In genomic region chr5:31906286-31906951, GRCm38 (mm10) we compare ENCODE assay signal across 23 mouse cellular contexts.
A peak's percentile ranks its signal among the peaks of the same experiment; 100 is the strongest.
DNase-seq lines count a peak whose midpoint lies in the region; ATAC-seq and TF ChIP-seq lines count a peak whose summit lies in the region.
"Had no signal": no experiment of that assay in that cellular context is flagged by ENCODE, and none has a peak within 500 bp of the region (broad histone marks: within the 10 kb centered on the region; RNA-seq: fewer than 3 reads in every experiment).

No protein-coding gene starts in this region.

- WGBS in kidney, embryonic 16.5 days: 67% methylated on average over 7 of the region's 7 CpGs
- 70% methylated on average over 7 of the region's 7 CpGs for WGBS in kidney, adult 2 months
- WGBS in hindbrain, postnatal 0 days: 79% methylated on average over 7 of the region's 7 CpGs
- WGBS in liver, embryonic 11.5 days: 89% methylated on average over 7 of the region's 7 CpGs

- no peak overlapping the region for H3K4me2 ChIP-seq in kidney, embryonic 16.5 days (replicated peaks; ENCODE audit: low read depth, low read length)
- H3K4me2 ChIP-seq in hindbrain, postnatal 0 days (ENCODE audit: low read depth, low read length): no peak overlapping the region
- H3K4me2 ChIP-seq in liver, embryonic 11.5 days: no peak overlapping the region
- H3K4me2 ChIP-seq: forebrain, embryonic 12.5 days; heart, embryonic 11.5 days; hindbrain, embryonic 13.5 days; midbrain, embryonic 13.5 days; neural tube, embryonic 13.5 days had no signal

- H3K9me3 ChIP-seq in kidney, embryonic 16.5 days (ENCODE audit: low read length): no peaks in the 10 kb centered on the region
- H3K9me3 ChIP-seq in hindbrain, postnatal 0 days (ENCODE audit: low read length): no peaks in the 10 kb centered on the region
- no peaks in the 10 kb centered on the region for H3K9me3 ChIP-seq in liver, embryonic 11.5 days (ENCODE audit: control insufficient read depth, low read length)
- H3K9me3 ChIP-seq: forebrain, embryonic 12.5 days; hindbrain, embryonic 13.5 days; midbrain, embryonic 13.5 days; neural tube, embryonic 13.5 days had no signal

- peak; percentile 15 for DNase-seq in adrenal gland, postnatal 10 days
- no peak for DNase-seq in adrenal gland, adult 8-10 months
- no peak for DNase-seq in kidney, adult 2 months
- DNase-seq in urinary bladder, postnatal 36 days (ENCODE audit: low spot score in 2 of 2): peak; percentile 19 to 35
- no peak for DNase-seq in urinary bladder, adult 18-20 months (ENCODE audit: low spot score in 2 of 2)
- no peak for DNase-seq in hindbrain, postnatal 0 days (ENCODE audit: low spot score)
- no peak for DNase-seq in liver, embryonic 11.5 days (ENCODE audit: low spot score)
- DNase-seq: adrenal gland, postnatal 25 days; cerebellum, adult 11-12 months; cerebellum, postnatal 14 days; heart, postnatal 10 days; kidney, adult 11 months; kidney, postnatal 25 days; left cerebral cortex, postnatal 4 days; lung, postnatal 10 days; right cerebral cortex, adult 18-20 months had no signal

- TF ChIP-seq CTCF in kidney, adult 2 months (conservative IDR thresholded peaks at IDR 0.05; ENCODE audit: insufficient read depth, insufficient read length, low read depth, low read length): no peak
- no peak for TF ChIP-seq CTCF in hindbrain, postnatal 0 days (IDR thresholded peaks at IDR 0.05; ENCODE audit: low read depth)

- no peaks in the 10 kb centered on the region for H3K36me3 ChIP-seq in kidney, embryonic 16.5 days (ENCODE audit: insufficient read depth, low read length)
- no peaks in the 10 kb centered on the region for H3K36me3 ChIP-seq in kidney, adult 2 months (ENCODE audit: control insufficient read depth, insufficient read depth, low read length)
- H3K36me3 ChIP-seq in hindbrain, postnatal 0 days (ENCODE audit: insufficient read depth, low read length): no peaks in the 10 kb centered on the region
- H3K36me3 ChIP-seq in liver, embryonic 11.5 days (ENCODE audit: control insufficient read depth, insufficient read depth, low read length): no peaks in the 10 kb centered on the region
- H3K36me3 ChIP-seq: forebrain, embryonic 12.5 days; hindbrain, embryonic 13.5 days; midbrain, embryonic 13.5 days; neural tube, embryonic 13.5 days had no signal

- 0 out of 2 replicates have a peak, but pooled peaks cover 3% of the 10 kb centered on the region for H3K4me1 ChIP-seq in kidney, embryonic 16.5 days (ENCODE audit: insufficient read depth, low read length)
- peaks cover 12% of the 10 kb centered on the region; the same call in 1 of the 2 replicates for H3K4me1 ChIP-seq in kidney, adult 2 months (ENCODE audit: control insufficient read depth, insufficient read depth, low read length)
- H3K4me1 ChIP-seq in hindbrain, postnatal 0 days (ENCODE audit: insufficient read depth, low read length): no peaks in the 10 kb centered on the region
- no peaks in the 10 kb centered on the region for H3K4me1 ChIP-seq in liver, embryonic 11.5 days (replicated peaks; ENCODE audit: control insufficient read depth, insufficient read depth, low read length)
- H3K4me1 ChIP-seq: forebrain, embryonic 12.5 days; hindbrain, embryonic 13.5 days; midbrain, embryonic 13.5 days; neural tube, embryonic 13.5 days had no signal

- no peak overlapping the region for H3K27ac ChIP-seq in kidney, embryonic 16.5 days (ENCODE audit: low read length)
- no peak overlapping the region for H3K27ac ChIP-seq in kidney, adult 2 months (ENCODE audit: insufficient read depth, low read depth, low read length)
- no peak overlapping the region for H3K27ac ChIP-seq in hindbrain, postnatal 0 days
- no peak overlapping the region for H3K27ac ChIP-seq in liver, embryonic 11.5 days (ENCODE audit: low read depth, low read length)
- H3K27ac ChIP-seq: forebrain, embryonic 12.5 days; hindbrain, embryonic 13.5 days; liver, embryonic 14.5 days; midbrain, embryonic 13.5 days; neural tube, embryonic 13.5 days had no signal

- no peak overlapping the region for H3K9ac ChIP-seq in kidney, embryonic 16.5 days (replicated peaks; ENCODE audit: low read length)
- H3K9ac ChIP-seq in hindbrain, postnatal 0 days (replicated peaks; ENCODE audit: low read length): no peak overlapping the region
- H3K9ac ChIP-seq in liver, embryonic 11.5 days (ENCODE audit: low read depth, low read length): no peak overlapping the region
- H3K9ac ChIP-seq: forebrain, embryonic 12.5 days; hindbrain, embryonic 13.5 days; liver, embryonic 14.5 days; midbrain, embryonic 13.5 days; neural tube, embryonic 13.5 days had no signal

- no peak for TF ChIP-seq POLR2A in kidney, adult 2 months (IDR thresholded peaks at IDR 0.05; ENCODE audit: low read depth, low read length)

- H3K27me3 ChIP-seq in kidney, embryonic 16.5 days (ENCODE audit: insufficient read depth, low read length): no peaks in the 10 kb centered on the region
- H3K27me3 ChIP-seq in kidney, adult 2 months (replicated peaks; ENCODE audit: control insufficient read depth, insufficient read depth, low read length): no peaks in the 10 kb centered on the region
- no peaks in the 10 kb centered on the region for H3K27me3 ChIP-seq in hindbrain, postnatal 0 days (ENCODE audit: insufficient read depth, low read length)
- H3K27me3 ChIP-seq in liver, embryonic 11.5 days (replicated peaks; ENCODE audit: control insufficient read depth, insufficient read depth, low read length): no peaks in the 10 kb centered on the region
- H3K27me3 ChIP-seq: forebrain, embryonic 12.5 days; hindbrain, embryonic 13.5 days; midbrain, embryonic 13.5 days; neural tube, embryonic 13.5 days had no signal

- no peak overlapping the region for H3K4me3 ChIP-seq in kidney, embryonic 16.5 days (ENCODE audit: low read length)
- H3K4me3 ChIP-seq in kidney, adult 2 months (ENCODE audit: insufficient read depth, low read depth, low read length): no peak overlapping the region
- H3K4me3 ChIP-seq in hindbrain, postnatal 0 days (ENCODE audit: low read length): no peak overlapping the region
- no peak overlapping the region for H3K4me3 ChIP-seq in liver, embryonic 11.5 days (ENCODE audit: low read depth, low read length)
- H3K4me3 ChIP-seq: forebrain, embryonic 12.5 days; hindbrain, embryonic 13.5 days; midbrain, embryonic 13.5 days; neural tube, embryonic 13.5 days had no signal

- 0 out of 2 replicates have a peak, but pooled peaks have one; percentile 51 for ATAC-seq in kidney, embryonic 16.5 days (ENCODE audit: low FRiP score, low TSS enrichment)
- no peak for ATAC-seq in hindbrain, postnatal 0 days
- no peak for ATAC-seq in liver, embryonic 11.5 days (replicated peaks; ENCODE audit: low FRiP score)
- ATAC-seq: midbrain, embryonic 13.5 days had no signal

Comparison
In these comparisons a context has a peak if more than half of its experiments do, and no peak if none do; other contexts are left out.
1. DNase-seq: peak in adrenal gland, postnatal 10 days (single experiment) and urinary bladder, postnatal 36 days (2 of 2); none in adrenal gland, adult 8-10 months (single experiment), kidney, adult 2 months (single experiment), urinary bladder, adult 18-20 months (0 of 2), hindbrain, postnatal 0 days (single experiment) and liver, embryonic 11.5 days (single experiment).